Mouse (Mus musculus): ENCODE measurements at regions not wholly inside any gene's neighbourhood (a gene's known extent, or its start where the extent isn't known, plus 50 kb on each side); places are given as distances from the start of the nearest gene placed in this dataset.

- DNase-seq (ENCODE audit: low spot score in 2 of 2) = no peak
These were observed 51.5 kb upstream of the D7Ertd443e start for GRCm38 (mm10) chr7:134436917-134437316.

GRCm38 (mm10) chr7:134439281-134439680, 53.8 kb upstream of the D7Ertd443e start:
- DNase-seq (ENCODE audit: low spot score in 2 of 2) = no peak

- no peak for DNase-seq (ENCODE audit: low spot score in 2 of 2)
These were observed 59.7 kb upstream of the D7Ertd443e start for GRCm38 (mm10) chr7:134445008-134445806.

GRCm38 (mm10) chr7:134447648-134448202, 62.3 kb upstream of the D7Ertd443e start:
- DNase-seq (ENCODE audit: low spot score in 2 of 2) = no peak

- no peak for DNase-seq (ENCODE audit: low spot score in 2 of 2)
These were observed 63.4 kb upstream of the D7Ertd443e start for GRCm38 (mm10) chr7:134448831-134449230.

- no peak for DNase-seq (ENCODE audit: low spot score in 2 of 2)
These were observed 77.2 kb upstream of the D7Ertd443e start for GRCm38 (mm10) chr7:134462677-134463076.

- DNase-seq (ENCODE audit: low spot score in 2 of 2) = no peak
These were observed 77.9 kb upstream of the D7Ertd443e start for GRCm38 (mm10) chr7:134463380-134463779.

GRCm38 (mm10) chr7:134467216-134467615, 81.8 kb upstream of the D7Ertd443e start:
- no peak for DNase-seq (ENCODE audit: low spot score in 2 of 2)

GRCm38 (mm10) chr7:134471286-134471685, 85.8 kb upstream of the D7Ertd443e start:
- DNase-seq (ENCODE audit: low spot score in 2 of 2) = peak; percentile 54

- DNase-seq (ENCODE audit: low spot score in 2 of 2) = no peak
These were observed 105.9 kb upstream of the D7Ertd443e start for GRCm38 (mm10) chr7:134491326-134491725.

GRCm38 (mm10) chr7:134497219-134497618, 111.8 kb upstream of the D7Ertd443e start:
- DNase-seq (ENCODE audit: low spot score in 2 of 2) = no peak

GRCm38 (mm10) chr7:134497870-134498269, 112.4 kb upstream of the D7Ertd443e start:
- no peak for DNase-seq (ENCODE audit: low spot score in 2 of 2)

- DNase-seq (ENCODE audit: low spot score in 2 of 2) = no peak
These were observed 113.3 kb upstream of the D7Ertd443e start for GRCm38 (mm10) chr7:134498716-134499115.

GRCm38 (mm10) chr7:134499429-134499828, 114.0 kb upstream of the D7Ertd443e start:
- no peak for DNase-seq (ENCODE audit: low spot score in 2 of 2)

GRCm38 (mm10) chr7:134500210-134500609, 114.7 kb upstream of the D7Ertd443e start:
- DNase-seq (ENCODE audit: low spot score in 2 of 2) = no peak

- DNase-seq (ENCODE audit: low spot score in 2 of 2) = no peak
These were observed 115.6 kb upstream of the D7Ertd443e start for GRCm38 (mm10) chr7:134501079-134501478.

- DNase-seq (ENCODE audit: low spot score in 2 of 2) = no peak
These were observed 125.0 kb upstream of the D7Ertd443e start for GRCm38 (mm10) chr7:134510333-134510928.

- no peak for DNase-seq (ENCODE audit: low spot score in 2 of 2)
These were observed 134.0 kb upstream of the D7Ertd443e start for GRCm38 (mm10) chr7:134519372-134519975.

GRCm38 (mm10) chr7:134523897-134524296, 138.4 kb upstream of the D7Ertd443e start:
- no peak for DNase-seq (ENCODE audit: low spot score in 2 of 2)

- no peak for DNase-seq (ENCODE audit: low spot score in 2 of 2)
These were observed 139.6 kb upstream of the D7Ertd443e start for GRCm38 (mm10) chr7:134525041-134525440.

GRCm38 (mm10) chr7:134525461-134525860, 140.0 kb upstream of the D7Ertd443e start:
- DNase-seq (ENCODE audit: low spot score in 2 of 2) = no peak

GRCm38 (mm10) chr7:134527351-134527750, 141.9 kb upstream of the D7Ertd443e start:
- no peak for DNase-seq (ENCODE audit: low spot score in 2 of 2)
